Comparison of ENCODE assay signal across 22 mouse cellular contexts in the genomic region with DNA sequence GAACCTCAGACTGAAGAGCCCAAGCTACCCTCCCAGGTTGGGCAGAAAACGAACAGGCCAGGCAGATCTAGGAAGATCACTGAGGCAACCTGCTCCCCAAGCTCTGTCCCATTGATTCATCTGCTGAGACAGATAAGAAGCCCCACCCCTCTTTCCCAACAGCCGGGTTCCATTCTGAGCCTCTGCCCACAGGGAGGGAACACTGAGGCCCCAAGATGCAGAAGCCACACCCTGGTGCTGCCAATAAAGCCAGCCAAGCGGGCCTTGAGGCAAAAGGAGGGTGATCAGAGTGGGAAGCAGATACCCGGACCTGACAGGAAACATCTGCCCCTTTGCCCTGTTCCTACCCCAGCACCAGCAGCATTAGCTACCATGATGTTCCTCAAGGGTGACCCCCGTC.
DNase-seq lines count a peak whose midpoint lies in the region; ATAC-seq and TF ChIP-seq lines count a peak whose summit lies in the region.
"Had no signal": no experiment of that assay in that cellular context is flagged by ENCODE, and none has a peak within 500 bp of the region (broad histone marks: within the 10 kb centered on the region; RNA-seq: fewer than 3 reads in every experiment).

No protein-coding gene starts in this region.

- peak; percentile 67; the same call in 1 of the 2 replicates for TF ChIP-seq EP300 in liver, postnatal 0 days (IDR thresholded peaks at IDR 0.05; ENCODE audit: low read depth)
- no peak for TF ChIP-seq EP300 in lung, postnatal 0 days (IDR thresholded peaks at IDR 0.05)

- DNase-seq in 416B (ENCODE audit: low read depth) = peak; percentile 94
- DNase-seq in MEL-GATA-1-ER (ENCODE audit: extremely low read depth, low read depth) = peak; percentile 83
- DNase-seq in liver, postnatal 0 days = peak; percentile 69
- DNase-seq in spleen, postnatal 10 days (ENCODE audit: low spot score in 2 of 2) = no peak
- no peak for DNase-seq in lung, postnatal 0 days (ENCODE audit: low spot score)
- no peak for DNase-seq in gastrocnemius, postnatal 25 days
- DNase-seq: adrenal gland, postnatal 14 days; cerebellum, adult 11-12 months; gastrocnemius, adult 2 months; heart, postnatal 10 days; kidney, adult 2 months; kidney, postnatal 4 days; spleen, adult 18-20 months; thymus, postnatal 36 days had no signal

- 22% methylated on average over 5 of the region's 5 CpGs for WGBS in liver, postnatal 0 days (ENCODE audit: insufficient replicate concordance)
- 60% methylated on average over 5 of the region's 5 CpGs for WGBS in lung, postnatal 0 days

- ATAC-seq in hematopoietic stem cell, adult 5-6 weeks (replicated peaks in 1 of 2; ENCODE audit: insufficient read depth in 1 of 2, low FRiP score in 2 of 2, low TSS enrichment in 1 of 2, low read depth in 1 of 2, poor library complexity in 2 of 2, severe bottlenecking in 2 of 2) = peak; percentile 13 to 24; a peak in 2 of 4 replicates
- peak; percentile 84 for ATAC-seq in liver, postnatal 0 days
- ATAC-seq in lung, postnatal 0 days = no peak
- ATAC-seq: forebrain, embryonic 16.5 days had no signal

- H3K4me2 ChIP-seq in liver, postnatal 0 days (ENCODE audit: low read depth, low read length) = peak overlapping the region; percentile 47
- H3K4me2 ChIP-seq in lung, postnatal 0 days (replicated peaks; ENCODE audit: low read depth, low read length) = no peak overlapping the region
- H3K4me2 ChIP-seq: embryonic facial prominence, embryonic 15.5 days; hindbrain, embryonic 15.5 days; lung, embryonic 15.5 days; neural tube, embryonic 15.5 days had no signal

- H3K27me3 ChIP-seq in liver, postnatal 0 days (ENCODE audit: insufficient read depth, low read length) = no peaks in the 10 kb centered on the region
- no peaks in the 10 kb centered on the region for H3K27me3 ChIP-seq in lung, postnatal 0 days (replicated peaks; ENCODE audit: insufficient read depth, low read length)
- H3K27me3 ChIP-seq: embryonic facial prominence, embryonic 15.5 days; hindbrain, embryonic 15.5 days; lung, embryonic 15.5 days; neural tube, embryonic 15.5 days had no signal

- H3K36me3 ChIP-seq in liver, postnatal 0 days (replicated peaks; ENCODE audit: insufficient read depth, low read length) = peaks cover 11% of the 10 kb centered on the region
- H3K36me3 ChIP-seq in lung, postnatal 0 days (ENCODE audit: insufficient read depth, low read length) = no peaks in the 10 kb centered on the region

- no peaks in the 10 kb centered on the region for H3K9me3 ChIP-seq in liver, postnatal 0 days (ENCODE audit: low read length)
- no peaks in the 10 kb centered on the region for H3K9me3 ChIP-seq in lung, postnatal 0 days (ENCODE audit: low read length)
- H3K9me3 ChIP-seq: embryonic facial prominence, embryonic 15.5 days; hindbrain, embryonic 15.5 days; limb, embryonic 10.5 days; lung, embryonic 15.5 days; megakaryocyte, embryonic 14.5 days; neural tube, embryonic 15.5 days had no signal

- no peak overlapping the region for H3K4me3 ChIP-seq in liver, postnatal 0 days (ENCODE audit: low read depth, low read length)
- H3K4me3 ChIP-seq in lung, postnatal 0 days (ENCODE audit: low read depth, low read length) = no peak overlapping the region
- H3K4me3 ChIP-seq: embryonic facial prominence, embryonic 15.5 days; gastrocnemius, adult 2 months; hindbrain, embryonic 15.5 days; limb, embryonic 10.5 days; lung, embryonic 15.5 days; megakaryocyte, embryonic 14.5 days; neural tube, embryonic 15.5 days had no signal

- no peak overlapping the region for H3K9ac ChIP-seq in liver, postnatal 0 days (replicated peaks)
- H3K9ac ChIP-seq in lung, postnatal 0 days (replicated peaks; ENCODE audit: low read depth) = no peak overlapping the region
- H3K9ac ChIP-seq: embryonic facial prominence, embryonic 15.5 days; hindbrain, embryonic 15.5 days; lung, embryonic 15.5 days; neural tube, embryonic 15.5 days had no signal

- no peak for TF ChIP-seq CTCF in liver, postnatal 0 days (IDR thresholded peaks at IDR 0.05; ENCODE audit: low read depth)
- no peak for TF ChIP-seq CTCF in lung, postnatal 0 days (IDR thresholded peaks at IDR 0.05)

- no peak overlapping the region for H3K27ac ChIP-seq in liver, postnatal 0 days (ENCODE audit: low read depth)
- no peak overlapping the region for H3K27ac ChIP-seq in lung, postnatal 0 days (ENCODE audit: low read length)
- H3K27ac ChIP-seq: embryonic facial prominence, embryonic 15.5 days; hindbrain, embryonic 15.5 days; limb, embryonic 10.5 days; lung, embryonic 15.5 days; neural tube, embryonic 15.5 days had no signal

- H3K4me1 ChIP-seq in liver, postnatal 0 days (ENCODE audit: insufficient read depth) = peaks cover 39% of the 10 kb centered on the region
- H3K4me1 ChIP-seq in lung, postnatal 0 days (ENCODE audit: insufficient read depth, low read depth, low read length) = no peaks in the 10 kb centered on the region

Comparison
In these comparisons a context has a peak if more than half of its experiments do, and no peak if none do; other contexts are left out.
1. DNase-seq: peak in 416B (single experiment), MEL-GATA-1-ER (single experiment) and liver, postnatal 0 days (single experiment); none in spleen, postnatal 10 days (0 of 2), lung, postnatal 0 days (single experiment) and gastrocnemius, postnatal 25 days (single experiment).